Mouse (Mus musculus) mouse embryonic stem cell (cell line): Measurements from ENCODE around the gene Praf2.
"Not testable (repeated sequence)": the region's sequence is repeated elsewhere in the genome, so short reads cannot be mapped to it uniquely, and the experiment has no call there.

Experiments used
- in situ Hi-C, 2 experiments: fragments of 300-500 bp; cut with MboI; formaldehyde crosslinking; loops; 1 replicate in 1 of 2; 3 replicates in 1 of 2; pipeline ENCODE4 v1.14.3; 2019 to 2020; ENCODE audit warnings: low sequenced_read_pairs in 2 of 2, low pct_unique_long_range_greater_than_20kb in 1 of 2, mixed read lengths in 1 of 2; ENCODE audit not compliant: unreplicated experiment in 1 of 2

The Praf2 gene

DNA sequence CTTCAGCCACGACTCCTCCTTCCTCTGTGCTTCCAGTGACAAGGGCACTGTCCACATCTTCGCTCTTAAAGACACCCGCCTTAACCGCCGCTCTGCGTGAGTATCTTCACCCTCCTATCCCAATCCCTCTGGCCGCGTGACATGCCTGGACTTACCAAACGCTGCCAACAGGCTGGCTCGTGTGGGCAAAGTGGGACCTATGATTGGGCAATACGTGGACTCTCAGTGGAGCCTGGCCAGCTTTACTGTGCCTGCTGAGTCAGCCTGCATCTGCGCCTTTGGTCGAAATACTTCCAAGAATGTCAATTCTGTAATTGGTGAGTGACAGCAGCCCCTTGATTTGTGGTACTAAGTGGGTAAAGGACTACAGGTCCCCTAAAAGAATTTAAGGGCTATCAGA is 1.1 kb upstream of the Praf2 start:
- in situ Hi-C loops: no loop called here

DNA sequence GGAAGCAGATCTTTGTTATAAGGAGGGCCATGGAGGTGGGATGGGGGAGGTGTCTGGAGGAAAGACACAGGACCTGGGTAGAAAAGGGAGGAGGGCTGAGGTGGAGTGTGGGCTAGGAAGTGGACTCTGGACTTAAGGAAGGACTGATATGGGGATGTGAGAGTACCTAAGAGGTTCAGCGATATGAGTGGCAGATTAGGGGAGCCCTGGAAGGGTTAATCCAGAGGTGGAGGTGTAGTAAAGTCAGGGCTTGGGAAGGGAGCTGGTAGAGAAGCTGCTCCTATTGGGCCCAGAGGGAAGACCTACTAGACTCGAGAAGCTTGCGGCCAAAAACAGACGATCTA is 655 bp downstream of the Praf2 start:
- in situ Hi-C loops: no loop called here

DNA sequence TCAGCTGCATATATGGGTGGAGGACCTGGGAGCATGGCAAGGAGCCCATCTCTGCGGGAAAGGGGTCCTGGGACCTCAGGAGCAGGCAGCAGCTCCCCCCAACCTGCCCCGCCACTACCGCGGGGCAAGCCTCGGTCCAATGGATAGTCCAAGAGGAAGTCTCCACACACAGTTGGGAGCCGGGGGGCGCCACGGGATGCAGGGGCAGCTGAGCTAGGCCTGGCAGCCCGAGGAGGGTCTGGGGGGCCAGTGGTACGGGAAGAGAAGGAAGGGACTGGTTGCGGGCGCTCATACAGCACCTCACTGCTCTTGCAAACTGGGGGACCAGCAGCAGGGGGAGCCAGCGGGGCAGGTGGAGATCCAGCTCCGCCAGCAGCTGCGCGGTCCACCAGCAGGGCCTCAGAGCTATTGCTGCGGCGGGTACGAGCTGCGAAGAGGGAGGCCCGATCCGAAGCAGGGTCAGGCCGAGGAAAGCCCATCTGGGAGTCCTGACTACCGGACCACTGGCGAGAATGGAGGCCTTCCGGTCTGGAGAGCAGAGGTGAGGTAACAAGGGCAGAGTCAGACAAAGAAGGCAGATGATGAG is 5.4 kb downstream of the Praf2 start:
- in situ Hi-C loops: no loop called here

DNA sequence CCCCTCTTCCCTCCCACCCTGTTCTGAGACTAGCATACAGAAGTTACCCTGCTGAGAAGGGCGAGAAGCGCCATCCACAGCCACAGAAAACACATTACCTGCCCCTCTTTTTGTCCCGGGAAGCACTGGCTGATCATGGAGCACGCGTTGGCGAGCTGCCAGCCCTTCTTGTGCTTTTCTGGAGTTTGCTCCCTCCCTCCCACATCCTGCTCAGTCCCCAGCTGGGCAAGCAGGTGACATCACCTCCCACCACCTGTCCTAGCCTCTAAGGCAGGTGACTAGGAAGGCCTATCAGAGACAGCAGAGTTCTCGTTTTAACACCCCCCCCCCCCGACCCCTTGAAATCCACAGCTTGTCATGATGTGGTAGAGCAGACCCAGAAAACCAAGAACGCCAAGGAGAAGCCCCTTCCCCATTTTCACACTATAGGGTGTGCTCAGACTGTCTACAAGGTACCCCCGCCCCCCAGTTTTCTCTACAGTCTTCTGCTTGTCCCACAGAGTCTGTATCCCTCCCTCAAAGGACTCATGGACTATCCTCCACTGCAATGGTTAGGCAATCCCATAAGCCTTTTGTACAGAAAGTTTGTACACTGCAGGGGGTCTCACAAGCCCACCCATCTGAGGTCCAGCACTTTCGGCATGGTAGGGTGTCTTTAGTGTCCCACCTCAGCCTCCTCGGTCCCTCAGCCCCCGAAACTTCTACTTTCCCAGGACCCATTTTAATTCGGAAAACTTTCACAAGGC is 11.3 kb downstream of the Praf2 start:
- in situ Hi-C loops: loop anchor here in 1 of 2 experiments (10.0 kb wide), 1 partner anchor 55 kb away; no protein-coding TSS in a partner anchor

DNA sequence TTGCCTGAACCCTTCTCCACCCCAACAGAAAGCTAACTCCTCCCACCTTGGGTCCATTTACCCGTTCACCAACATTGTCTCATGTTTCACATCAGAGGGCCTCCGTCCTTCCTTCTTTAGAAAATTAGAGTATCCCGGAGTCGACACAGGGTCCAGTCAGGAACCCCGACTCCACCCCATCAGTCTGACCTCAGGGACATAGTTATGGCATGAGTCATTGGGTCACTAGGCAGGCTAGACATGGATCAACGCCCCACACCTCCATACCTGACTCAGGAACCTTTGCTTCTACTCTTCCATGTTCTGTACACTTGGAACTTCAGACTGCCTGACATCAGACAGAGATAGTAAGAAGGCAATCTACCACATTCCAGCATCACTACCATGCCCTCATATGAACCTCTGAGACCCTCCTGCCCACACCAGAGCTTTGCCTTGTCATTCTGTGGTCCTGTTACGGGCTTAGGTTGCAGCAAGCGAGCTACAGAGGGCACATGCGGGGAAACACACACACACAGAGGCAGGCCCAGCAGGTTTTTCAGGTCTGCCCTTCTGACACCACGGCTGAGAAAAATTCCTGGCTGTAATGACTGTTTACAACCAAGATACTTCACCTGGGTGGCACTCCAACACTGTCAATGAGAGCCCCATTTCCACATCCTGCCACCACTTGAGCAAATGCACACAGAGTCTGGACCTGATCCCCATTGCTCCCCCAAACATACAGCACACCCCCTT is 12.0 kb downstream of the Praf2 start:
- in situ Hi-C loops: loop anchor here in 1 of 2 experiments (10.0 kb wide), 1 partner anchor 55 kb away; no protein-coding TSS in a partner anchor

DNA sequence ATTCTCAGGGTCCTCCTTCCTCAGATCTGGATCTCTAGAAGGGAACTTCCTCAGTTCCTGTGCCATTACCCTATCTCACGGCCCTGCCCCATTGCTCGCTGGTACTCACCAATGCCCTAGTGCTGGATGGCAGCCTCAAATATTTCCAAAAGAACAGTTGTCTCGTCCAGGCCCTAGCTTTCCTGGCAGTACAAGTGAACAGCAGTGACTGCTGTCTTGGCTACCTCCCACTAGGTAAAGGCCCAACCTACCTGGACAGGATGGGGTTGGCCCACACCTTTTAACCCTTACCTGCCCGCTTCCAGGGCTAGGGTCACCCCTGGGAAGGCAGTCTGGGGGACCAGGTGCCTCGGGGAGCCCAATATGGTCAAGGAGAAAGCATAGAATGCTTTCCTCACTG is 12.9 kb downstream of the Praf2 start:
- in situ Hi-C loops: loop anchor here in 1 of 2 experiments (10.0 kb wide), 1 partner anchor 54 kb away; no protein-coding TSS in a partner anchor

DNA sequence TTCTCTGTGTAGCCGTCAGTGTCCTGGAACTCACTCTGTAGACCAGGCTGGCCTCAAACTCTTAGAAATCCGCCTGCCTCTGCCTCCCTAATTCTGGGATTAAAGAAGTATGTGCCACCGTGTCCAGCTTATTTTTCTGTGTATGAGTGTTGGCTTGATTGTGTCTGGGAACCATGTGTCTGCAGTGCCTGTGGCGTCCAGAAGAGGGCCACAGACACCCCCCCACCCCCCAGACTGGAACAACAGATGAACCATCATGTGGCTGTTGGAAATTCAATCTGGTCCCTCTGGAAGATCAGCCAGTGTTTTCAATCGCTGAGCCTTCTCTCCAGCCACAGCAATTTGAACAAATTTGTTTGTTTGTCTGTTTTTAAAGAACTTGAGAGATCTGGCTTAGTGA is 15.2 kb downstream of the Praf2 start:
- in situ Hi-C loops: loop anchor here in 1 of 2 experiments (10.0 kb wide), 1 partner anchor 51 kb away; no protein-coding TSS in a partner anchor

DNA sequence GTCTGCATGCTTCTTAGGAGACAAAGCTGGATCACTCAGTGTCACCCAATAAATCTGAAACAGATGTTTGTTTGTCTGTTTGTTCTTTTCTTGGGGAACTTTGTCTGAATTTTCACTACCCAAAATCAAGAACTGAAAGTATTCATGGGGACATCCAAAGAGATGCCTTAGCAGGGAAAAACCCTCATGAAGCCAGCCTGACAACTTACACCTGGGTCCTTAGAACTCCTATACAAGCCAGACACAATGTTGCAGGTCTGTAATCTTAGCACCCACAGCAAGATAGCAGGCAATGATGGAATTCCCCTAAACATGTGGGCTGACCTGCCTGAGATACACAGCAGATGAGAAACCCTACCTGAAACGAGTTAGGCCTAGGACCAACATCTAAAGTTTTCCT is 16.7 kb downstream of the Praf2 start:
- in situ Hi-C loops: loop anchor here in 1 of 2 experiments (10.0 kb wide), 1 partner anchor 50 kb away; no protein-coding TSS in a partner anchor

DNA sequence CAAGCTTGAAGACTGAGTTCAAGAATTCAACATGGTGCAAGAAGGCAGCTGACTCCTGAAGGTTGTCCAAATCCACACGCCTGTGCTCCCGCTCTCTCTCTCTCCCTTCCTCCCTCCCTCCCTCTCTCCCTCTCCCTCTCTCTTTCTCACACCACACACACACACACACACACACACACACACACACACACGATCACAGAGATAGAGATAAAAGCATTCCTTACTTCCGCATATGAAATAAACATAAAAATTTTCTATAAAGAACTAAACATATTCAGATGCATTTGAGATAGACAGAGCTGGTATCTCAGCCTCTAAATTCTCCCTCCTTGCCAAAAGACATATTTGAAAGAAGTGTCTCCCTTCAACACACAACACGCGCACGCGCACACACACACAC is 17.2 kb downstream of the Praf2 start:
- in situ Hi-C loops: loop anchor here in 1 of 2 experiments (10.0 kb wide), 1 partner anchor 49 kb away; no protein-coding TSS in a partner anchor

DNA sequence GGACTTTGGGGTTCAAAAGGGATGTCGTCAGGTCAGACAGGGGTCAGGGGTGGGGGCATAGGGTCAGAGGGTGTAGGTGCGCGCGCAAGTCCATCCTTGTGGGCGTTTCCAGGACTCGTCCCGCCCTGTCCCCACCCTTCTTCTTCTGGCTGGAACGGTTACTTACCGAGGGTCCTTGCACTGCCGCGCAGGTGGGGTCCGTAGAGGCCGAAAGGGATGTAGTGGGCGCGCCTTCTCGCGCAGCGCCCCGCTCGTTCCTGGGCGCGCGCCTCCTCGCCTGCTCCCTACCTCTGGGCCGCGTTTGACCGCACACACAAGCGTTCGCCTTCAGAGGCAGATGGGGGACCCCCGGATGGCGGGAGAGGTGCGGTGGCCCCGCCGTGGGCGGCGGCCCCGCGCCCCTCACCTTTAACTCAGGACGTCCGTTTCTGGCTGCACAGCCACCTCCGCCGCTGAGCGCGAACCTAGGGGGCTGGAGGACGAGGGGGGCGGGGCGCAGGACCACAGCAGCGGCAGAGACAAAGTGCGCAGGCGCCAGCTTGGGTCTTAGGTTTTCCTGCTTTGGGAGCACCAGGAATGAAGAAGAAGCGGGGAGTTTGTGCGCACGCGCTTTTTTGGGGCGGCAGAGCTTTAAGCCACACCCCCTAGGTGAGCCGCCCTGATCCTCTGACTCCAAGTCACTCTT is 22.3 kb downstream of the Praf2 start, which contains the start of gene Ccdc120:
Gene Ccdc120 (minus strand): TSS at position 474 of the 685 bp plus-strand sequence.
- in situ Hi-C loops: no loop called here

DNA sequence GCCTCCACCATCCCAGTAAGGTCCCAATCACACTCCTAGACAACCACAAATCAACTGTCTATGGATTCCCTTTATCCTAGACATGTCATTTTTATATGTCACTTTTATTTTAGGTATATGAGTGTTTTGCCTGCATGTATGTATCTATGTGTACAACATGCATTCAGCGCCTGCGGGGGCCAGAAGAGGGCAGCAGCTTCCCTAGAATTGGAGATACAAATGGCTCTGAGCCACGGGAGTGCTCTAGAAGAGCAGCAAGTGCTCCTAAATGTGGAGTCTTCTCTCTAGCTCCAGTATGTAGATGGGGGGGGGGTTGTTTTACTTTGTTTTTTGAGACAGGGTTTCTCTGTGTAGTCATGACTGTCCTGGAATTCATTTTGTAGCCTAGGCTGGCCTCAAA is 25.4 kb downstream of the Praf2 start:
- in situ Hi-C loops: not testable (repeated sequence)

DNA sequence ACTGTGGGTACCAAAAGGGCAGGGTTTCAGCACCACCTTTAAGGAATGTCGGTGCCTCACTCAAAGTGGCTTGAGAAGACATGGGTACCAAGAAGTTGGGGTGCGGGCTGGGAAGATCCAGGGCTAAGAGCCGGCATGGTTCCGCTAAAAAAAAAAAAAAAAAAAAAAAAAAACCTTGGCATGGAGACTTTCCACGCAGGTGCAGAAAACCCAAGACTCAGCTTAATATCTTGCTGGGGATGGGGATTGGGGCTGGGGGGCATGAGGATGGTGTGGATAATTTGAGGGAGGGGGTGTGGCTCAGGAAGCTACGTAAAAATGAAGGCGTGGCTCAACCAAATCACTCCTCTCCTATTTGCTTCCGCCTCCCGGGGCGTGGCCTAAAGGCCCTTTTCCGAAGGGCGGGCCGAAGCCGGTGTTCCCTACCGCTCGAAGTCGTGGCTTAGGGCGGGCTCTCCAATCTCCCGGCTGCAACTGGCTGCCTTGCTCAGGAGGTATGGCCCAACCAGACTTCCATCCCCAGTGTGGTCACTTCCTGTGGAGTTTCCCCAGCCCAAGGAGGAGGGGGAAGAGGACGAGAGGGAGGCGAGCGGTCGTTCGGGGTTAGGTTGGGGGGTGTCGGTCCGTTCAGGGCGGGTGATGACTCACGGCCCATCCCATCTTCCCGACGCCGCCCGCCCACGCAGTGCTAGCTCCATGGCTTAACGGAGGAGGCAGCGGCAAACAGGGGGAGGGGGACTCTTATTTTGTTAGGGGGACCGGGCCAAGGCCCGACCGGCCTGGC is 34.1 kb downstream of the Praf2 start, which contains the start of gene Tfe3:
Gene Tfe3 (plus strand): TSS at position 424 of the 784 bp plus-strand sequence.
- in situ Hi-C loops: no loop called here

DNA sequence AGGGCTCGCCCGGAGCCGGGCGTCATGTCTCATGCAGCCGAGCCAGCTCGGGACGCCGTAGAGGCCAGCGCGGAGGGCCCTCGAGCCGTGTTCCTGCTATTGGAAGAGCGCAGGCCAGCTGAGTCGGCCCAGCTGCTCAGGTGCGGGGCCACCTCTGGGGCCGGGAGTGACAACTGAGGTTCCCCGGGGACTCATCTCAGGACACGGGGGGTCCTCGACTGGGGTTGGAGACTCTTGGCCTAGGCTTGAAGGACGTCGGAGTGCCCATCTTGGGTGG is 34.6 kb downstream of the Praf2 start:
- in situ Hi-C loops: no loop called here

DNA sequence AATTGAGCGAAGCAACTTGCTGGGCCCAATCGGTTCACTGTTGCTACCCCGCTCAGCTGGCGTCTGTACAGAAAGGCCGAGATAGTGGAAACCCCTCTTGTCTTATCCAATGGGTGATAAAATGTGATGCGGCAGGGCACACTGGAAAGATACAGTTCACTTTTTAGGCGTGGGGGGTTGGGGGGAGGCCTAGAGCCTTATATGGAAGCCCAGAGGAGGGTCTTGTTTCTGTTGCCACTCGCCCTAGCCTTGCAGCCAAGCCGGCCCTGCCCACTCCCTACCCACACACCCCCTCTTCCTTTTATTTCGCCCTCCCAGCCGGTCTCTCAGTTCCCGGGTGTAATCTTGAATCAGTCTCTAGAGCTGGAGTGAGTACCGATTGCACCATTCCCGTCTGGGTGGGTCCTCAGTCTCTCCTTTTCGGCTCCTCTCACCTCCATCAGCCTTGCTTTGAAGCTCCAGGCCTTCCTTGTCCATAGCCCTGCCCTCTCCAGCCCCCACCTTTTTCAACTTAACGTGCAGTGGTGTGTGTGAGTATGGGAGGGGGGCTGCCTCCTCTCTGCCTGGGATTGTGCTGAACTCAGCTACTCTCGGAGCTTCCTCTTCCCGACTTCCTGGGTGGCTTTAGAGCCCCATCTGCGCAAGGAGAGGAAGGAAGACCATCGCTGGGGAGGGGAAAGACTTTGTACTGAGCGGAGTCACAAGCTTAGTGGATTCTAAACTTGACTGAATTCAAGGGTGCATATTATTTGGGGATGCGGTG is 35.6 kb downstream of the Praf2 start:
- in situ Hi-C loops: no loop called here

DNA sequence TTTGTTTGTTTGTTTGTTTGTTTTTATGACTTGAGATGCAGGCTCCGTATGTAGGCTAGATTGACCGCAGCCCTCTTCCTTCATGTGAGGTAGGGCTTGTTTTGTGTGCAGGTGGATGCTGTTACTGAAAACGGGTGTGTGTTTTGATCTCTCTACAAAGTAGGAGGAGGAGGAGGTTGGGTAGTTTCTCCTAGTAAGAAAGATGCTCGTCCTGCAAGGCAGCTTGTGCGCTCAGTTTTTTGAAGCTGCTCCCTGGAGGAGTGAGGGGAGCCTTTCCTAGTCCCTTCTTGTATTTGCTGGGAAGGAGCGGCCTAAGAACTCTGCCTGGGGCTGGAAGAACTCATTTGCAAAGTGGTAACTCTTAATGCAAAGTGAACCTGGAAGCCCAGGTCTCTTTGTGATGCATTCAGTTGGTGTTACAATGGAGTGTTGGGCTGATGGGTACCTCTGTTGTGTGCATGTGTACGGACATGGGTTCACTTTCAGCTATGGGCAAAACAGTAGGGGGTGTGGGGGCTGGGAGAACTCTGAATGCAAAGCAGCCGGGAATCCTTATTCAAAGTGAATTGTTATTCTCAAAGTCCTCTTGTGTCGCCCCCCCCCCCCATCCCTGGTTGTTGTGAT is 36.5 kb downstream of the Praf2 start:
- in situ Hi-C loops: no loop called here

DNA sequence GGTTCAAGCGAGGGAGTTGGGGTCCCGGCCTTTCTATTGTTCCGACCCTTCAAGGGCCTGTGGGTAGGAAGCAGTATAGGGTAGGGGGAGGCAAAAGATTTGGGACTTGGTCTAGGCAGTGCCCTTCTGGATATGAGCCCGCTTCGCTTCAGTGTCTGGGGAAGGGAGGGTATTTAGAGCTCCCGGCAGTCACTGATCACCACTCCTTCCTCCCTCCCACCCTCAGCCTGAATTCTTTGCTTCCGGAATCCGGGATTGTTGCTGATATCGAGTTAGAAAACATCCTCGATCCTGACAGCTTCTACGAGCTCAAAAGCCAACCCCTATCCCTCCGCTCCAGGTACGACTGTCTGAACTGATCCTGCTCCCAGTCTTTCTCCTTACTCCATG is 37.0 kb downstream of the Praf2 start:
- in situ Hi-C loops: no loop called here

DNA sequence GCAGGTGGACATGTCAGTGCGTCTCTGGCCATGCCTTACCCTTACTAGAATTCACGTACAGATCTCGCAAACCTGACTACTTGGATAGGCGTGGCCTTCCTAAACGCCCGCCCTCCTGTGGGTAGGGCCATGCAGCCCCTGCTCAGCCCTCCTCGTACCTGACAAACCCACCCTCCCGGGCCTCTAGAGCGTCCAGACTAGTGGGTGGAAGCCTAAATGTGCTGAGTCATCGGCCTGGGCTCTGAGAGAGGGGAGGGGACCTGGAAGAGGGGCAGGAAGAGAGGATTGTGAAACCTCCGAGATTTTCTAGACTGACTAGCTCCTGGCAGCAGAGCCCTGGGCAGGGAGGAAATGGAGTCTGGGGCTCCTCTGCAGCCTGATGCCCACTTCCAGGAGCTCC is 37.5 kb downstream of the Praf2 start:
- in situ Hi-C loops: no loop called here
